Mouse (Mus musculus) heart, embryonic 10.5 days (tissue): ENCODE data around the gene Otud3. TPM values are rescaled to one million over a fixed set of nuclear protein-coding genes. Genes with fewer than 3 reads are reported as not detected.
"Not testable (repeated sequence)": the region's sequence is repeated elsewhere in the genome, so short reads cannot be mapped to it uniquely, and the experiment has no call there.

Experiments used
- DNase-seq: peaks from one replicate; pipeline ENCODE4 v3.0.0-alpha.2; 2017; ENCODE audit warnings: low spot score
- H3K27ac ChIP-seq: fragments of 300-500 bp; sonication (generic); 2 replicates; pipeline ENCODE4 v1.5.1; 2016; ENCODE audit warnings: mild to moderate bottlenecking
- H3K27me3 ChIP-seq: fragments of 300-500 bp; sonication (generic); 2 replicates; pipeline ENCODE4 v1.6.1; 2016; ENCODE audit warnings: mild to moderate bottlenecking; ENCODE audit not compliant: poor library complexity, insufficient read depth, severe bottlenecking
- H3K36me3 ChIP-seq: fragments of 300-500 bp; sonication (generic); 2 replicates; pipeline ENCODE4 v1.6.1; 2016; ENCODE audit warnings: mild to moderate bottlenecking, moderate library complexity
- H3K4me1 ChIP-seq: fragments of 300-500 bp; sonication (generic); 2 replicates; pipeline ENCODE4 v1.6.1; 2016; ENCODE audit warnings: mild to moderate bottlenecking
- H3K4me3 ChIP-seq: fragments of 300-500 bp; sonication (generic); 2 replicates; pipeline ENCODE4 v1.5.1; 2016; ENCODE audit warnings: mild to moderate bottlenecking, moderate library complexity
- H3K9me3 ChIP-seq: fragments of 300-500 bp; sonication (generic); 2 replicates; pipeline ENCODE4 v1.6.1; 2016; ENCODE audit warnings: mild to moderate bottlenecking, moderate library complexity
- WGBS: fragments of 180-500 bp; shearing (Covaris S2); methylation state at CpG from one replicate; pipeline ENCODE4 v1.1.7; 2016; 5-methylcytosine and 5-hydroxymethylcytosine counted together
- polyA plus RNA-seq: library from polyadenylated mRNA; unstranded; fragments of >200 nt; fragmentation: Nextera tagmentation; extraction: Ambion mirVana; gene quantifications from 2 replicates; pipeline ENCODE4 v1.2.1, GENCODE M21; 2016

Otud3 gene
- polyA plus RNA-seq, 1 experiment from 2014 or later = 5.2 TPM

GRCm38 (mm10) chr4:138882179-138882578 lies 31.6 kb downstream of the Otud3 start:
- DNase-seq = no peak
- Histone ChIP-seq H3K9me3 (no peaks in the 10 kb centered on the region), H3K4me1 (peaks cover 24% of the 10 kb centered on the region), H3K36me3 (no peaks in the 10 kb centered on the region), H3K27ac (peak overlapping the region; percentile 42; the same call in 1 of the 2 replicates), H3K4me3 (peak overlapping the region; percentile 47), H3K27me3 (peaks cover 49% of the 10 kb centered on the region)
- WGBS = 16% methylated on average over 16 of the region's 16 CpGs

- DNase-seq = no peak
- H3K36me3 ChIP-seq = no peaks in the 10 kb centered on the region
- no peak overlapping the region for H3K27ac ChIP-seq
- H3K4me1 ChIP-seq = peaks cover 24% of the 10 kb centered on the region
- H3K9me3 ChIP-seq = no peaks in the 10 kb centered on the region
- H3K4me3 ChIP-seq = no peak overlapping the region
- H3K27me3 ChIP-seq = peaks cover 49% of the 10 kb centered on the region
- 75% methylated on average over 7 of the region's 7 CpGs for WGBS
Observed at GRCm38 (mm10) chr4:138880811-138881584, 32.7 kb downstream of the Otud3 start.

- 83% methylated on average over 11 of the region's 11 CpGs for WGBS
Observed at GRCm38 (mm10) chr4:138879808-138880207, 33.9 kb downstream of the Otud3 start.

GRCm38 (mm10) chr4:138878783-138879182 lies 35.0 kb downstream of the Otud3 start:
- Histone ChIP-seq H3K27me3 (peaks cover 46% of the 10 kb centered on the region), H3K9me3 (no peaks in the 10 kb centered on the region), H3K4me1 (peaks cover 24% of the 10 kb centered on the region), H3K36me3 (no peaks in the 10 kb centered on the region), H3K4me3 (no peak overlapping the region), H3K27ac (no peak overlapping the region)
- DNase-seq = no peak
- 35% methylated on average over 8 of the region's 8 CpGs for WGBS

More at GRCm38 (mm10) chr4:138879808-138880207, 33.9 kb downstream of the Otud3 start:
- no peaks in the 10 kb centered on the region for H3K9me3 ChIP-seq
- H3K36me3 ChIP-seq = no peaks in the 10 kb centered on the region
- peaks cover 24% of the 10 kb centered on the region for H3K4me1 ChIP-seq
- H3K27me3 ChIP-seq = peaks cover 49% of the 10 kb centered on the region
- no peak overlapping the region for H3K4me3 ChIP-seq
- no peak for DNase-seq
- H3K27ac ChIP-seq = no peak overlapping the region

GRCm38 (mm10) chr4:138877731-138878130 lies 36.0 kb downstream of the Otud3 start, which contains the start of gene Pla2g2e:
Pla2g2e (plus strand) TSS chr4:138877942.
- 78% methylated on average over 4 of the region's 4 CpGs for WGBS

GRCm38 (mm10) chr4:138875986-138876385 lies 37.8 kb downstream of the Otud3 start:
- Histone ChIP-seq H3K4me3 (no peak overlapping the region), H3K36me3 (no peaks in the 10 kb centered on the region), H3K9me3 (no peaks in the 10 kb centered on the region), H3K27ac (no peak overlapping the region), H3K27me3 (peaks cover 18% of the 10 kb centered on the region), H3K4me1 (peaks cover 15% of the 10 kb centered on the region)
- DNase-seq = no peak
- WGBS = 93% methylated on average over 2 of the region's 2 CpGs

More at GRCm38 (mm10) chr4:138877731-138878130, 36.0 kb downstream of the Otud3 start, which contains the start of gene Pla2g2e:
- no peak for DNase-seq
- Histone ChIP-seq H3K27me3 (peaks cover 36% of the 10 kb centered on the region), H3K9me3 (no peaks in the 10 kb centered on the region), H3K36me3 (no peaks in the 10 kb centered on the region), H3K4me3 (no peak within 1 kb of the TSS), H3K27ac (no peak within 1 kb of the TSS), H3K4me1 (peaks cover 24% of the 10 kb centered on the region)

- WGBS = 87% methylated on average over 2 of the region's 2 CpGs
- not testable (repeated sequence) for H3K4me3 ChIP-seq, H3K27ac ChIP-seq, H3K9me3 ChIP-seq, H3K36me3 ChIP-seq, DNase-seq
- H3K27me3 ChIP-seq = peaks cover 11% of the 10 kb centered on the region
- peaks cover 15% of the 10 kb centered on the region for H3K4me1 ChIP-seq
Observed at GRCm38 (mm10) chr4:138875275-138875674, 38.5 kb downstream of the Otud3 start.

GRCm38 (mm10) chr4:138873864-138874263 lies 39.9 kb downstream of the Otud3 start, which contains the start of gene Gm13030:
Gm13030 (minus strand) TSS chr4:138873964.
- no peak within 1 kb of the TSS for H3K27ac ChIP-seq
- no peak within 1 kb of the TSS for H3K4me3 ChIP-seq
- H3K9me3 ChIP-seq = no peaks in the 10 kb centered on the region
- 82% methylated on average over 6 of the region's 6 CpGs for WGBS
- H3K4me1 ChIP-seq = peaks cover 8% of the 10 kb centered on the region
- no peaks in the 10 kb centered on the region; the same call in 1 of the 2 replicates for H3K27me3 ChIP-seq
- DNase-seq = no peak
- H3K36me3 ChIP-seq = no peaks in the 10 kb centered on the region

- WGBS = 48% methylated on average over 8 of the region's 8 CpGs
Observed at GRCm38 (mm10) chr4:138868666-138869065, 45.1 kb downstream of the Otud3 start.

GRCm38 (mm10) chr4:138866413-138866812 lies 47.3 kb downstream of the Otud3 start:
- Histone ChIP-seq H3K4me1 (no peaks in the 10 kb centered on the region), H3K9me3 (no peaks in the 10 kb centered on the region), H3K27ac (no peak overlapping the region), H3K4me3 (no peak overlapping the region), H3K36me3 (no peaks in the 10 kb centered on the region), H3K27me3 (0 out of 2 replicates have a peak, but pooled peaks cover 5% of the 10 kb centered on the region)
- no peak for DNase-seq
- 12% methylated on average over 7 of the region's 7 CpGs for WGBS

More at GRCm38 (mm10) chr4:138868666-138869065, 45.1 kb downstream of the Otud3 start:
- H3K27ac ChIP-seq = no peak overlapping the region
- H3K4me1 ChIP-seq = no peaks in the 10 kb centered on the region
- H3K4me3 ChIP-seq = no peak overlapping the region
- no peak for DNase-seq
- H3K27me3 ChIP-seq = 0 out of 2 replicates have a peak, but pooled peaks cover 5% of the 10 kb centered on the region
- H3K9me3 ChIP-seq = no peaks in the 10 kb centered on the region
- H3K36me3 ChIP-seq = no peaks in the 10 kb centered on the region

GRCm38 (mm10) chr4:138865991-138866390 lies 47.8 kb downstream of the Otud3 start:
- H3K36me3 ChIP-seq = no peaks in the 10 kb centered on the region
- H3K4me1 ChIP-seq = no peaks in the 10 kb centered on the region
- no peak overlapping the region for H3K4me3 ChIP-seq
- 0 out of 2 replicates have a peak, but pooled peaks cover 5% of the 10 kb centered on the region for H3K27me3 ChIP-seq
- DNase-seq = no peak
- H3K9me3 ChIP-seq = no peaks in the 10 kb centered on the region
- 58% methylated on average over 6 of the region's 6 CpGs for WGBS
- no peak overlapping the region for H3K27ac ChIP-seq

- H3K9me3 ChIP-seq = no peaks in the 10 kb centered on the region
- no peak for DNase-seq
- 0 out of 2 replicates have a peak, but pooled peaks cover 2% of the 10 kb centered on the region for H3K4me1 ChIP-seq
- 0 out of 2 replicates have a peak, but pooled peaks cover 5% of the 10 kb centered on the region for H3K27me3 ChIP-seq
- WGBS = 47% methylated on average over 5 of the region's 5 CpGs
- H3K4me3 ChIP-seq = no peak overlapping the region
- H3K27ac ChIP-seq = no peak overlapping the region
- H3K36me3 ChIP-seq = no peaks in the 10 kb centered on the region
Observed at GRCm38 (mm10) chr4:138865092-138865491, 48.7 kb downstream of the Otud3 start.

- H3K9me3 ChIP-seq = no peaks in the 10 kb centered on the region
- no peak within 1 kb of the TSS for H3K27ac ChIP-seq
- H3K4me3 ChIP-seq = no peak within 1 kb of the TSS
- DNase-seq = no peak
- H3K27me3 ChIP-seq = 0 out of 2 replicates have a peak, but pooled peaks cover 5% of the 10 kb centered on the region
- peaks cover 13% of the 10 kb centered on the region for H3K4me1 ChIP-seq
- no peaks in the 10 kb centered on the region for H3K36me3 ChIP-seq
- WGBS = 69% methylated on average over 10 of the region's 10 CpGs
Observed at GRCm38 (mm10) chr4:138863344-138863998, 50.3 kb downstream of the Otud3 start, which contains the start of gene Pla2g5. Pla2g5 (minus strand) TSS chr4:138863482.
